Mouse (Mus musculus): Measurements from ENCODE around the gene Foxf2. TPM values are rescaled to one million over a fixed set of nuclear protein-coding genes. Genes with fewer than 3 reads are reported as not detected.

The Foxf2 gene
- 3.8 TPM for polyA plus RNA-seq (2021)

- ChIA-PET POLR2A (no interaction called here), CTCF (interaction anchor here (1.3 kb wide), 1 partner anchor 418 kb away, joined by 3 read pairs; no protein-coding TSS in a partner anchor)
- DNase-seq (ENCODE audit: low read depth, low spot score) (no peak), ATAC-seq (peak; percentile 52)
- peaks cover 2% of the 10 kb centered on the region for H3K27me3 ChIP-seq
- in situ Hi-C loops (cut with MboI; ENCODE audit: low pct_unique_long_range_greater_than_20kb) = no loop called here
- no peak for TF ChIP-seq CTCF (IDR thresholded peaks at IDR 0.05)
Measured at GRCm38 (mm10) chr13:31625333-31626101, at the start of gene Foxf2. Foxf2 (plus strand) TSS chr13:31625816.

- no peak for DNase-seq (ENCODE audit: low read depth, low spot score)
- no peaks in the 10 kb centered on the region for H3K27me3 ChIP-seq
- CTCF ChIA-PET = no interaction called here
- no peak for ATAC-seq
- POLR2A ChIA-PET = no interaction called here
- in situ Hi-C loops (cut with MboI; ENCODE audit: low pct_unique_long_range_greater_than_20kb) = no loop called here
- TF ChIP-seq CTCF (IDR thresholded peaks at IDR 0.05) = no peak
Measured at GRCm38 (mm10) chr13:31576696-31577095, 48.9 kb upstream of the Foxf2 start.

- ChIA-PET CTCF (interaction anchor here (1.0 to 1.4 kb wide), 3 partner anchors 18 to 138 kb away, joined by 3 to 5 read pairs (median 5); partner anchors contain the start of gene A530084C06Rik), POLR2A (no interaction called here)
- no peaks in the 10 kb centered on the region for H3K27me3 ChIP-seq
- no peak for TF ChIP-seq CTCF (IDR thresholded peaks at IDR 0.05)
- in situ Hi-C loops (cut with MboI; ENCODE audit: low pct_unique_long_range_greater_than_20kb) = no loop called here
- DNase-seq (ENCODE audit: low read depth, low spot score) (no peak), ATAC-seq (no peak)
Measured at GRCm38 (mm10) chr13:31577576-31577975, 48.0 kb upstream of the Foxf2 start.

DNA sequence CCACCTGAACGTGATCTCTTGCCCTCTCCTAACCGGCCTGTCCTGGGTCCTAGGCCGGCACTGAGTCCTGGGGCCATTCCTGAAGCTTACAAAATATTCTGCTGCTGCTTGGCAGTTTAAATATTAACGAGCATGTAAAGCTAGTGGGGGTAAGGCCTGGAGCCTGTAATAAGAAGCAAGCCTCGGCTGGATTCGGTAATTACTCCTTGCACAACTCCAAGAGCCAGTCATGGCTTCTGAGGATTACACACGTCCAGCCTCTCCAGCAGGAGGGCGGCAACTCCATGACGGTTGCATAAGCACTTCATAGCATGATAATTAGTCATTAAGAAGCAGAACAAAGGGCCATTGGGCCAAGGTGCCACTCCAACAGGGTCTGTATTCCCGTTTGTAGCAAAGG is 47.2 kb upstream of the Foxf2 start:
- DNase-seq (ENCODE audit: low read depth, low spot score) = peak; percentile 93
- peak; percentile 99 for ATAC-seq
- in situ Hi-C loops (cut with MboI; ENCODE audit: low pct_unique_long_range_greater_than_20kb) = no loop called here
- TF ChIP-seq CTCF (IDR thresholded peaks at IDR 0.05) = no peak
- POLR2A ChIA-PET = interaction anchor here (0.5 to 0.6 kb wide), 2 partner anchors 56 to 302 kb away, joined by 3 to 4 read pairs; no protein-coding TSS in a partner anchor
- H3K27me3 ChIP-seq = no peaks in the 10 kb centered on the region
- CTCF ChIA-PET = interaction anchor here (0.9 to 1.4 kb wide), 4 partner anchors 9 to 138 kb away, joined by 3 to 5 read pairs (median 4); partner anchors contain the start of gene A530084C06Rik

DNA sequence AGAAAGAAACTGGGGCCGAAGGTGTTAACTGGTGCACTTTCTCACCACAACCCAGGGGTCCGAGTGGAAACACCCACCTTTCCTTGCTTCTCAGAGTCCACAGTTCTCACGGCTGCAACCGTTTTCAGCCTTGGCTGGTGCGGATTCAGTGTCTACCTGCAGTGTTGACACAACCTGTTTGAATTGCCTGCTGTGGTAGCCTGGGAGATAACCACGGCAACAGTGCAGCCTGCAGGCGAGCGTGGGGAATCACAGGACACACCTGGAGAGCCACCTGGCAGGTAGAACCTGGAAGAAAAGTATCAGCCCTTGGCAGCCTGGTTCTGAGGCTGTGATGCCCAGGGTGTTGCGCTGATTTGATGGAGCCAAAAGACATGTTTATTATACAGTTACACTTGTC is 45.8 kb upstream of the Foxf2 start:
- no peak for ATAC-seq
- no peak for TF ChIP-seq CTCF (IDR thresholded peaks at IDR 0.05)
- in situ Hi-C loops (cut with MboI; ENCODE audit: low pct_unique_long_range_greater_than_20kb) = no loop called here
- ChIA-PET POLR2A (no interaction called here), CTCF (no interaction called here)
- DNase-seq (ENCODE audit: low read depth, low spot score) = no peak
- no peaks in the 10 kb centered on the region for H3K27me3 ChIP-seq

DNA sequence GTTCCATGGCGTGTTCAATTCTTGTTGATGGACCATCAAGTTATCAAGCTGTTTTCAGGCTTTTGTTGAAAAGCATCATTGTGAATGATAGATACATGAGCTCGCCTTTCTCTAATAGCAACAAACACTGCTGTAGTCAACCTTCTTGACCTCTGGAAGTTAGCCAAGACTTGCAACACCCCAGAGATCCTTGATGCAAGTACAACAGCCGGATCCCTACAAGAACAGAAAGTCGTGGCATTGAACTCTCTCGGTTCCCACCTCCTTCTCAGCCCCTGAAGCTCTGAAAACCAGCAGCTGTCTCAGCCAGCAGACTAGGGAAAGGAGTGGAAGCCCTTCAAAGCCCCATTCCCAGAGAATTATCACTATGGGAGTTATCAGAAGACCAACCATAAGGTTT is 38.3 kb upstream of the Foxf2 start:
- ChIA-PET POLR2A (no interaction called here), CTCF (interaction anchor here (1.2 to 1.6 kb wide), 2 partner anchors 13 to 17 kb away, joined by 3 read pairs; no protein-coding TSS in a partner anchor)
- in situ Hi-C loops (cut with MboI; ENCODE audit: low pct_unique_long_range_greater_than_20kb) = no loop called here
- DNase-seq (ENCODE audit: low read depth, low spot score) = no peak
- no peak for ATAC-seq
- no peaks in the 10 kb centered on the region for H3K27me3 ChIP-seq
- no peak for TF ChIP-seq CTCF (IDR thresholded peaks at IDR 0.05)

GRCm38 (mm10) chr13:31599576-31599975 is 26.0 kb upstream of the Foxf2 start:
- no peak for ATAC-seq
- no peak for DNase-seq (ENCODE audit: low read depth, low spot score)
- no peak for TF ChIP-seq CTCF (IDR thresholded peaks at IDR 0.05)
- ChIA-PET POLR2A (interaction anchor here (0.6 kb wide), 1 partner anchor 735 kb away, joined by 6 read pairs; no protein-coding TSS in a partner anchor), CTCF (interaction anchor here (1.0 to 1.2 kb wide), 2 partner anchors 12 to 59 kb away, joined by 3 to 4 read pairs; no protein-coding TSS in a partner anchor)
- H3K27me3 ChIP-seq = no peaks in the 10 kb centered on the region
- in situ Hi-C loops (cut with MboI; ENCODE audit: low pct_unique_long_range_greater_than_20kb) = no loop called here

- no peak for DNase-seq (ENCODE audit: low read depth, low spot score)
- in situ Hi-C loops (cut with MboI; ENCODE audit: low pct_unique_long_range_greater_than_20kb) = loop anchor here (5.0 kb wide), 1 partner anchor 42 kb away; no protein-coding TSS in a partner anchor
- no peaks in the 10 kb centered on the region for H3K27me3 ChIP-seq
- ChIA-PET POLR2A (no interaction called here), CTCF (no interaction called here)
- TF ChIP-seq CTCF (IDR thresholded peaks at IDR 0.05) = no peak
- ATAC-seq = no peak
Measured at GRCm38 (mm10) chr13:31603964-31604363, 21.7 kb upstream of the Foxf2 start.

DNA sequence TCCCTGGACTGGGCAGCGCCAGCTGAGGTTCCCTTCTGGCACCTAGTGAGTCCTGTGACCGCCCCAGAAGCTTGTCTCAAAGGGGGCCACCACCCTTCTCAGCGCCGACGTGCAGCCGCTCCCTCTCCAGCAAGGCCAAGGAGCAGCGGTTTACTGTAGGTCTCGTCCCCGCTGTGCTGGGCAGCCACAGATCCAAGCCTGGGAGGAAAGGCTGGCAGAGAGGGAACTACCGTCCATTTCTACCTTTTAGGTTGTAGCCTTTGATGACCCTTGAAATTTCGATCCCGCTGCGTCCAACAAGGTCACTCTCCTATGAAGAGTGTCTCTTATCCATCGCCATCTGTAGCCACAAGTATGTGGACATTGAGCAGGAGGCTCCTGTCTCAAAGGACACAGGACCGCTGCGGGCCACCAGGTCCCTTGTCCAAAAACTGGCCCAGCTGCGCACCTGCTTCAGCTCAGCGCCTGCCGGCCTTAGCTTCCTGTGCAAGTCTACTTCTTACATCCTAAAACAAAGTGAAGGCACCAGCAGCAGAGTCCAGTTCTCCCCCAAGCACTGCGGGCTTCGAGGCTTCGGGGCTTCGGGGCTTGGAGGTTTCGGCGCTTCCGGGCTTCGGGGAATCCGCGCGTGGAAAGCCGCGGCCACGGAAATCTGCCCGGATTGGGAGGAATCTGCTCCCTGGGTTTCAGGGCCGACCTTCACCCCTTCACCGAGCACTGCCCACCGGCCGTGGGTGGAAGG is 10.7 kb upstream of the Foxf2 start:
- no peak for DNase-seq (ENCODE audit: low read depth, low spot score)
- in situ Hi-C loops (cut with MboI; ENCODE audit: low pct_unique_long_range_greater_than_20kb) = loop anchor here (5.0 kb wide), 1 partner anchor 408 kb away; no protein-coding TSS in a partner anchor
- no peak for TF ChIP-seq CTCF (IDR thresholded peaks at IDR 0.05)
- CTCF ChIA-PET = interaction anchor here (2.8 kb wide), 1 partner anchor 407 kb away, joined by 9 read pairs; no protein-coding TSS in a partner anchor
- no peak for ATAC-seq
- POLR2A ChIA-PET = no interaction called here
- H3K27me3 ChIP-seq = peaks cover under 1% of the 10 kb centered on the region

- H3K27me3 ChIP-seq = peaks cover 4% of the 10 kb centered on the region
- in situ Hi-C loops (cut with MboI; ENCODE audit: low pct_unique_long_range_greater_than_20kb) = loop anchor here (5.0 kb wide), 1 partner anchor 408 kb away; no protein-coding TSS in a partner anchor
- ATAC-seq (no peak), DNase-seq (ENCODE audit: low read depth, low spot score) (no peak)
- TF ChIP-seq CTCF (IDR thresholded peaks at IDR 0.05) = no peak
- POLR2A ChIA-PET = no interaction called here
- CTCF ChIA-PET = no interaction called here
Measured at GRCm38 (mm10) chr13:31615561-31616165, 10.0 kb upstream of the Foxf2 start.

All from Patski (cell line).